Mouse (Mus musculus) heart, embryonic 11.5 days (tissue): ENCODE results near the gene Tgm7. TPM values are rescaled to one million over a fixed set of nuclear protein-coding genes. Genes with fewer than 3 reads are reported as not detected.

Experiments used
- ATAC-seq: fragments of 200-750 bp; cut with Nextera tagmentation; replicated peaks from 2 replicates; pipeline ENCODE4 v1.8.0; 2017; ENCODE audit warnings: moderate library complexity; ENCODE audit not compliant: insufficient number of reproducible peaks, low FRiP score, low TSS enrichment
- H3K27ac ChIP-seq: fragments of 300-500 bp; sonication (generic); 2 replicates; pipeline ENCODE4 v1.5.1; 2014; ENCODE audit warnings: mild to moderate bottlenecking, low read depth, low read length
- H3K27me3 ChIP-seq: fragments of 300-500 bp; sonication (generic); 2 replicates; pipeline ENCODE4 v1.6.1; 2014; ENCODE audit warnings: mild to moderate bottlenecking, low read length, mixed read lengths; ENCODE audit not compliant: control insufficient read depth, insufficient read depth
- H3K36me3 ChIP-seq: fragments of 300-500 bp; sonication (generic); 2 replicates; pipeline ENCODE4 v1.6.1; 2014; ENCODE audit warnings: mild to moderate bottlenecking, low read length, moderate library complexity, mixed read lengths; ENCODE audit not compliant: control insufficient read depth, insufficient read depth
- H3K4me1 ChIP-seq: fragments of 300-500 bp; sonication (generic); 2 replicates; pipeline ENCODE4 v1.6.1; 2014; ENCODE audit warnings: low read length; ENCODE audit not compliant: control insufficient read depth, insufficient read depth
- H3K4me2 ChIP-seq: fragments of 300-500 bp; sonication (generic); 2 replicates; pipeline ENCODE4 v1.6.1; 2014; ENCODE audit warnings: mild to moderate bottlenecking, moderate library complexity
- H3K4me3 ChIP-seq: fragments of 300-500 bp; sonication (generic); 2 replicates; pipeline ENCODE4 v1.5.1; 2014; ENCODE audit warnings: low read depth, low read length
- H3K9ac ChIP-seq: fragments of 300-500 bp; sonication (generic); 2 replicates; pipeline ENCODE4 v1.6.1; 2014; ENCODE audit warnings: mild to moderate bottlenecking, low read depth, low read length, moderate library complexity
- H3K9me3 ChIP-seq: fragments of 300-500 bp; sonication (generic); replicated peaks from 2 replicates; pipeline ENCODE4 v1.6.1; 2016; ENCODE audit warnings: low read length; ENCODE audit not compliant: control insufficient read depth
- WGBS: fragments of 180-500 bp; shearing (Covaris S2); extraction: QIAGEN DNeasy Blood & Tissue Kit; methylation state at CpG from one replicate; pipeline ENCODE4 v1.1.7; 2014; ENCODE audit not compliant: insufficient replicate concordance; 5-methylcytosine and 5-hydroxymethylcytosine counted together
- polyA plus RNA-seq: library from polyadenylated mRNA; unstranded; fragments of >200 nt; fragmentation: Nextera tagmentation; extraction: Ambion mirVana; gene quantifications from 2 replicates; pipeline ENCODE4 v1.2.1, GENCODE M21; 2014

The Tgm7 gene
- polyA plus RNA-seq, 1 experiment from 2014 or later, result not detected

DNA sequence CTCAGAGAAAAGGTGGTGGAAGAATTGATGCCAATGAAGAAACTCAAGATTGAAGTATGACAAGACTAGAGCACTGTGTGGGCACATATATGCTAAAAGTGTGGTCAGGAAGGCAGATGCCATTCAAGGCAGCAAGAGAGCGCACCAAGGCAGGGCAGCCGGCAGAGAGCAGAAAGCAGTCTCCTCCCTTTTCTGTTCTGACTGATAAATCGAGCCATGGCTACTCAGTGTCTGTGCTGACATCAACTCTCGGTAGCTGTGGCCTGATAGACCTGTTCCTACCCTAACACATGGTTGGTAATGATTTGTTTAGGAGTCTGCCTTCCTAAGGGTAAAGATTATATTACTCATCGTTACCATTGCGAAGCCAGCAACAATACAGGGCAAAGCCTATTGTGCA is 53.7 kb downstream of the Tgm7 start:
- no peak for ATAC-seq
- no peaks in the 10 kb centered on the region for H3K27me3 ChIP-seq

GRCm38 (mm10) chr2:121054060-121054459 is 55.5 kb downstream of the Tgm7 start:
- Histone ChIP-seq H3K4me3 (no peak overlapping the region), H3K27ac (no peak overlapping the region), H3K4me1 (no peaks in the 10 kb centered on the region), H3K27me3 (no peaks in the 10 kb centered on the region), H3K36me3 (no peaks in the 10 kb centered on the region), H3K4me2 (no peak overlapping the region), H3K9ac (no peak overlapping the region), H3K9me3 (no peaks in the 10 kb centered on the region)
- no peak for ATAC-seq
- 47% methylated on average over 2 of the region's 2 CpGs for WGBS

More for the DNA sequence above, 53.7 kb downstream of the Tgm7 start:
- Histone ChIP-seq H3K4me2 (no peak overlapping the region), H3K4me3 (no peak overlapping the region), H3K27ac (no peak overlapping the region), H3K9me3 (no peaks in the 10 kb centered on the region), H3K4me1 (no peaks in the 10 kb centered on the region), H3K36me3 (no peaks in the 10 kb centered on the region), H3K9ac (no peak overlapping the region)
- WGBS, result 69% methylated on average over 6 of the region's 6 CpGs

- Histone ChIP-seq H3K9me3 (no peaks in the 10 kb centered on the region), H3K36me3 (no peaks in the 10 kb centered on the region), H3K27me3 (no peaks in the 10 kb centered on the region), H3K4me3 (no peak overlapping the region), H3K4me1 (no peaks in the 10 kb centered on the region), H3K4me2 (no peak overlapping the region), H3K9ac (no peak overlapping the region), H3K27ac (no peak overlapping the region)
- ATAC-seq, result no peak
- WGBS, result 80% methylated on average over 5 of the region's 5 CpGs
Observed at GRCm38 (mm10) chr2:121052176-121052575, 57.4 kb downstream of the Tgm7 start.

- 76% methylated on average over 4 of the region's 4 CpGs for WGBS
- Histone ChIP-seq H3K9me3 (no peaks in the 10 kb centered on the region), H3K4me1 (no peaks in the 10 kb centered on the region), H3K36me3 (no peaks in the 10 kb centered on the region), H3K27me3 (no peaks in the 10 kb centered on the region), H3K4me3 (no peak overlapping the region), H3K27ac (no peak overlapping the region), H3K9ac (no peak overlapping the region), H3K4me2 (no peak overlapping the region)
- no peak for ATAC-seq
Observed at GRCm38 (mm10) chr2:121045653-121046052, 63.9 kb downstream of the Tgm7 start.

Other genes starting within 250 kb of the Tgm7 start
- gene Ubr1, start 139.1 kb downstream of the Tgm7 start, polyA plus RNA-seq, result 17.9 and 25.0 TPM in 2 replicates
- gene Tmem62, start 132.8 kb downstream of the Tgm7 start, polyA plus RNA-seq, result 3.6 and 3.8 TPM in 2 replicates
- gene Ccndbp1, start 101.4 kb downstream of the Tgm7 start, polyA plus RNA-seq, result 36.0 and 37.6 TPM in 2 replicates
- gene Epb42, start 72.7 kb downstream of the Tgm7 start, polyA plus RNA-seq, result 19.5 and 30.3 TPM in 2 replicates
- gene Tgm5, start 24.0 kb downstream of the Tgm7 start, polyA plus RNA-seq, result not detected in 2 replicates
- gene Adal, start 30.6 kb upstream of the Tgm7 start, polyA plus RNA-seq, result 14.3 and 14.6 TPM in 2 replicates
- 14.0 and 17.6 TPM in 2 replicates for gene Lcmt2, start 30.9 kb upstream of the Tgm7 start, polyA plus RNA-seq
- 41.0 and 44.9 TPM in 2 replicates for gene Tubgcp4, start 60.9 kb upstream of the Tgm7 start, polyA plus RNA-seq
- gene Zscan29, start 61.3 kb upstream of the Tgm7 start, polyA plus RNA-seq, result 6.3 and 8.2 TPM in 2 replicates
- 60.1 and 63.5 TPM in 2 replicates for gene Trp53bp1, start 161.6 kb upstream of the Tgm7 start, polyA plus RNA-seq
- gene Map1a, start 179.8 kb upstream of the Tgm7 start, polyA plus RNA-seq, result 4.0 and 6.6 TPM in 2 replicates
- gene Ppip5k1, start 245.6 kb upstream of the Tgm7 start, polyA plus RNA-seq, result 10.8 and 11.5 TPM in 2 replicates
- 1.3 and 2.5 TPM in 2 replicates for gene Ckmt1, start 247.9 kb upstream of the Tgm7 start, polyA plus RNA-seq